Mouse (Mus musculus) heart, postnatal 4 days (tissue): ENCODE measurements around the gene Rnf216. TPM values are rescaled to one million over a fixed set of nuclear protein-coding genes. Genes with fewer than 3 reads are reported as not detected.

Source experiments
- DNase-seq: peaks from one replicate; pipeline ENCODE4 v3.0.0; 2021
- total RNA-seq, 2 experiments: library from RNA; stranded (reverse); gene quantifications; 2 replicates each; pipeline ENCODE4 v1.2.3; 2021

The Rnf216 gene
- total RNA-seq, 2 experiments from 2014 or later = 28.9 to 32.2 TPM

GRCm38 (mm10) chr5:142998171-142998570, 114.6 kb downstream of the Rnf216 start:
- DNase-seq = peak; percentile 36

GRCm38 (mm10) chr5:142997526-142997925, 115.3 kb downstream of the Rnf216 start:
- DNase-seq = no peak

- no peak for DNase-seq
Observed at GRCm38 (mm10) chr5:142994746-142995145, 118.0 kb downstream of the Rnf216 start.

GRCm38 (mm10) chr5:142989167-142989566, 123.6 kb downstream of the Rnf216 start:
- DNase-seq = no peak

- DNase-seq = peak; percentile 58
Observed at GRCm38 (mm10) chr5:142988520-142988919, 124.3 kb downstream of the Rnf216 start.

- no peak for DNase-seq
Observed at GRCm38 (mm10) chr5:142984271-142984670, 128.5 kb downstream of the Rnf216 start.

GRCm38 (mm10) chr5:142983174-142983573, 129.6 kb downstream of the Rnf216 start:
- no peak for DNase-seq

GRCm38 (mm10) chr5:142982046-142982801, 130.6 kb downstream of the Rnf216 start:
- peak; percentile 57 for DNase-seq

GRCm38 (mm10) chr5:142976516-142976915, 136.3 kb downstream of the Rnf216 start:
- peak; percentile 67 for DNase-seq

GRCm38 (mm10) chr5:142974598-142975121, 138.1 kb downstream of the Rnf216 start:
- DNase-seq = peak; percentile 72

GRCm38 (mm10) chr5:142973971-142974370, 138.8 kb downstream of the Rnf216 start:
- no peak for DNase-seq

- DNase-seq = no peak
Observed at GRCm38 (mm10) chr5:142968411-142968810, 144.4 kb downstream of the Rnf216 start.

GRCm38 (mm10) chr5:142964650-142965049, 148.1 kb downstream of the Rnf216 start:
- no peak for DNase-seq

- DNase-seq = peak; percentile 40
Observed at GRCm38 (mm10) chr5:142963705-142964494, 148.9 kb downstream of the Rnf216 start.

GRCm38 (mm10) chr5:142963003-142963704, 149.6 kb downstream of the Rnf216 start:
- DNase-seq = peak; percentile 76

- peak; percentile 39 for DNase-seq
Observed at GRCm38 (mm10) chr5:142962444-142962961, 150.3 kb downstream of the Rnf216 start.

GRCm38 (mm10) chr5:142961881-142962443, 150.8 kb downstream of the Rnf216 start:
- DNase-seq = peak; percentile 90

- no peak for DNase-seq
Observed at GRCm38 (mm10) chr5:142961398-142961880, 151.4 kb downstream of the Rnf216 start.

GRCm38 (mm10) chr5:142960775-142961271, 152.0 kb downstream of the Rnf216 start:
- peak; percentile 37 for DNase-seq

- DNase-seq = peak; percentile 95
Observed at GRCm38 (mm10) chr5:142959576-142960556, 152.9 kb downstream of the Rnf216 start, which contains the start of gene Fscn1. Fscn1 (plus strand) TSS chr5:142960343.
